Mouse (Mus musculus): Measurements from ENCODE around the gene Tgfbr1.

- no peak for TF ChIP-seq CTCF (IDR thresholded peaks at IDR 0.05; ENCODE audit: borderline replicate concordance, insufficient read depth, low read depth, low read length)
- no peak for TF ChIP-seq POLR2A (IDR thresholded peaks at IDR 0.05; ENCODE audit: borderline replicate concordance, insufficient read depth, low read length)
Observed at GRCm38 (mm10) chr4:47396251-47396650, 43.2 kb downstream of the Tgfbr1 start.

Measured in cerebellum, adult 2 months (tissue).